Mouse (Mus musculus) limb, embryonic 12.5 days (tissue): ENCODE measurements around the gene Flot1. TPM values are rescaled to one million over a fixed set of nuclear protein-coding genes. Genes with fewer than 3 reads are reported as not detected.

Experiments
- ATAC-seq: fragments of 200-750 bp; cut with Nextera tagmentation; 2 replicates; pipeline ENCODE4 v1.8.0; 2017; ENCODE audit warnings: low read depth, moderate TSS enrichment; ENCODE audit not compliant: insufficient number of reproducible peaks, insufficient read depth, low FRiP score, low TSS enrichment
- H3K27ac ChIP-seq: fragments of 300-500 bp; sonication (generic); 2 replicates; pipeline ENCODE4 v1.5.1; 2016; ENCODE audit warnings: mild to moderate bottlenecking, moderate library complexity
- H3K27me3 ChIP-seq: fragments of 300-500 bp; sonication (generic); 2 replicates; pipeline ENCODE4 v1.6.1; 2016; ENCODE audit warnings: mild to moderate bottlenecking, moderate library complexity
- H3K36me3 ChIP-seq: fragments of 300-500 bp; sonication (generic); 2 replicates; pipeline ENCODE4 v1.6.1; 2016; ENCODE audit warnings: mild to moderate bottlenecking, moderate library complexity
- H3K4me1 ChIP-seq: fragments of 300-500 bp; sonication (generic); replicated peaks from 2 replicates; pipeline ENCODE4 v1.6.1; 2016
- H3K4me2 ChIP-seq: fragments of 300-500 bp; sonication (generic); 2 replicates; pipeline ENCODE4 v1.6.1; 2016; ENCODE audit warnings: mild to moderate bottlenecking, moderate library complexity
- H3K4me3 ChIP-seq: fragments of 300-500 bp; sonication (generic); replicated peaks from 2 replicates; pipeline ENCODE4 v1.5.1; 2016; ENCODE audit warnings: mild to moderate bottlenecking
- H3K9ac ChIP-seq: fragments of 300-500 bp; sonication (generic); replicated peaks from 2 replicates; pipeline ENCODE4 v1.6.1; 2016; ENCODE audit warnings: mild to moderate bottlenecking, moderate library complexity
- H3K9me3 ChIP-seq: fragments of 300-500 bp; sonication (generic); 2 replicates; pipeline ENCODE4 v1.6.1; 2016; ENCODE audit warnings: mild to moderate bottlenecking, moderate library complexity
- WGBS: fragments of 180-500 bp; shearing (Covaris S2); methylation state at CpG from one replicate; pipeline ENCODE4 v1.1.7; 2016; 5-methylcytosine and 5-hydroxymethylcytosine counted together
- polyA plus RNA-seq: library from polyadenylated mRNA; unstranded; fragments of >200 nt; fragmentation: Nextera tagmentation; extraction: Ambion mirVana; gene quantifications from 2 replicates; pipeline ENCODE4 v1.2.1, GENCODE M21; 2016

Gene Flot1
- polyA plus RNA-seq, 1 experiment from 2014 or later = 45.8 TPM

GRCm38 (mm10) chr17:35790933-35791332 lies 32.1 kb upstream of the Flot1 start:
- Histone ChIP-seq H3K27me3 (no peaks in the 10 kb centered on the region), H3K4me1 (no peaks in the 10 kb centered on the region), H3K27ac (no peak overlapping the region), H3K4me2 (no peak overlapping the region), H3K36me3 (no peaks in the 10 kb centered on the region), H3K9me3 (no peaks in the 10 kb centered on the region), H3K4me3 (no peak overlapping the region), H3K9ac (no peak overlapping the region)
- WGBS = 89% methylated on average over 4 of the region's 4 CpGs
- ATAC-seq = no peak

GRCm38 (mm10) chr17:35792837-35793236 lies 30.2 kb upstream of the Flot1 start:
- Histone ChIP-seq H3K4me1 (no peaks in the 10 kb centered on the region), H3K4me3 (no peak overlapping the region)
- WGBS = 86% methylated on average over 2 of the region's 2 CpGs

GRCm38 (mm10) chr17:35795099-35795498 lies 27.9 kb upstream of the Flot1 start:
- H3K27me3 ChIP-seq = no peaks in the 10 kb centered on the region
- H3K4me3 ChIP-seq = no peak overlapping the region
- H3K4me1 ChIP-seq = no peaks in the 10 kb centered on the region
- H3K36me3 ChIP-seq = no peaks in the 10 kb centered on the region
- H3K9ac ChIP-seq = no peak overlapping the region
- H3K27ac ChIP-seq = no peak overlapping the region
- 50% methylated on average over 2 of the region's 2 CpGs for WGBS
- no peak for ATAC-seq
- no peak overlapping the region for H3K4me2 ChIP-seq
- peaks cover 4% of the 10 kb centered on the region; the same call in 1 of the 2 replicates for H3K9me3 ChIP-seq

More at GRCm38 (mm10) chr17:35792837-35793236, 30.2 kb upstream of the Flot1 start:
- Histone ChIP-seq H3K27ac (no peak overlapping the region), H3K4me2 (no peak overlapping the region), H3K9me3 (no peaks in the 10 kb centered on the region), H3K27me3 (no peaks in the 10 kb centered on the region), H3K9ac (no peak overlapping the region), H3K36me3 (no peaks in the 10 kb centered on the region)
- no peak for ATAC-seq

- ATAC-seq = no peak
- peaks cover 4% of the 10 kb centered on the region; the same call in 1 of the 2 replicates for H3K9me3 ChIP-seq
- no peak overlapping the region for H3K4me3 ChIP-seq
- H3K27ac ChIP-seq = no peak overlapping the region
- H3K27me3 ChIP-seq = no peaks in the 10 kb centered on the region
- H3K9ac ChIP-seq = no peak overlapping the region
- 85% methylated on average over 6 of the region's 6 CpGs for WGBS
- H3K36me3 ChIP-seq = no peaks in the 10 kb centered on the region
- no peak overlapping the region for H3K4me2 ChIP-seq
- no peaks in the 10 kb centered on the region for H3K4me1 ChIP-seq
These were observed 27.4 kb upstream of the Flot1 start for GRCm38 (mm10) chr17:35795656-35796055.

- ATAC-seq = no peak
- no peak overlapping the region for H3K4me2 ChIP-seq
- H3K27ac ChIP-seq = no peak overlapping the region
- 76% methylated on average over 5 of the region's 5 CpGs for WGBS
- no peaks in the 10 kb centered on the region for H3K27me3 ChIP-seq
- no peaks in the 10 kb centered on the region for H3K4me1 ChIP-seq
- H3K9ac ChIP-seq = no peak overlapping the region
- no peaks in the 10 kb centered on the region for H3K36me3 ChIP-seq
- H3K4me3 ChIP-seq = no peak overlapping the region
- H3K9me3 ChIP-seq = peaks cover 4% of the 10 kb centered on the region; the same call in 1 of the 2 replicates
These were observed 26.2 kb upstream of the Flot1 start for GRCm38 (mm10) chr17:35796835-35797234.

GRCm38 (mm10) chr17:35800905-35801304 lies 22.1 kb upstream of the Flot1 start:
- Histone ChIP-seq H3K4me3 (no peak overlapping the region), H3K9ac (no peak overlapping the region), H3K36me3 (no peaks in the 10 kb centered on the region), H3K27ac (no peak overlapping the region), H3K9me3 (peaks cover 4% of the 10 kb centered on the region; the same call in 1 of the 2 replicates), H3K4me2 (no peak overlapping the region), H3K27me3 (no peaks in the 10 kb centered on the region), H3K4me1 (no peaks in the 10 kb centered on the region)
- no peak for ATAC-seq
- 79% methylated on average over 2 of the region's 2 CpGs for WGBS

- Histone ChIP-seq H3K4me3 (no peak overlapping the region), H3K27me3 (no peaks in the 10 kb centered on the region), H3K36me3 (no peaks in the 10 kb centered on the region), H3K4me2 (no peak overlapping the region), H3K9me3 (peaks cover 4% of the 10 kb centered on the region; the same call in 1 of the 2 replicates), H3K27ac (no peak overlapping the region), H3K4me1 (no peaks in the 10 kb centered on the region), H3K9ac (no peak overlapping the region)
- no peak for ATAC-seq
- WGBS = 78% methylated on average over 6 of the region's 6 CpGs
These were observed 20.0 kb upstream of the Flot1 start for GRCm38 (mm10) chr17:35803020-35803419.

- H3K9ac ChIP-seq = no peak overlapping the region
- WGBS = 82% methylated on average over 4 of the region's 4 CpGs
- no peaks in the 10 kb centered on the region for H3K4me1 ChIP-seq
- H3K36me3 ChIP-seq = no peaks in the 10 kb centered on the region
- no peaks in the 10 kb centered on the region for H3K9me3 ChIP-seq
- no peak overlapping the region for H3K4me3 ChIP-seq
- H3K27ac ChIP-seq = no peak overlapping the region
- H3K27me3 ChIP-seq = no peaks in the 10 kb centered on the region
- no peak for ATAC-seq
- H3K4me2 ChIP-seq = no peak overlapping the region
These were observed 19.1 kb upstream of the Flot1 start for GRCm38 (mm10) chr17:35803858-35804399.

- H3K9ac ChIP-seq = no peak overlapping the region
- no peak overlapping the region for H3K4me2 ChIP-seq
- no peak for ATAC-seq
- no peaks in the 10 kb centered on the region for H3K36me3 ChIP-seq
- no peaks in the 10 kb centered on the region for H3K27me3 ChIP-seq
- peaks cover 4% of the 10 kb centered on the region; the same call in 1 of the 2 replicates for H3K4me1 ChIP-seq
- H3K9me3 ChIP-seq = no peaks in the 10 kb centered on the region
- WGBS = 72% methylated on average over 9 of the region's 9 CpGs
- H3K27ac ChIP-seq = no peak overlapping the region
- H3K4me3 ChIP-seq = no peak overlapping the region
These were observed 15.0 kb upstream of the Flot1 start for GRCm38 (mm10) chr17:35808073-35808472.

- no peak overlapping the region for H3K4me3 ChIP-seq
- ATAC-seq = no peak
- no peaks in the 10 kb centered on the region for H3K36me3 ChIP-seq
- no peak overlapping the region for H3K27ac ChIP-seq
- no peaks in the 10 kb centered on the region for H3K27me3 ChIP-seq
- WGBS = 87% methylated on average over 11 of the region's 11 CpGs
- H3K9me3 ChIP-seq = no peaks in the 10 kb centered on the region
- H3K4me2 ChIP-seq = no peak overlapping the region
- H3K9ac ChIP-seq = no peak overlapping the region
- H3K4me1 ChIP-seq = peaks cover 9% of the 10 kb centered on the region
These were observed 13.6 kb upstream of the Flot1 start for GRCm38 (mm10) chr17:35809395-35809794.

GRCm38 (mm10) chr17:35810900-35811648 lies 12.0 kb upstream of the Flot1 start:
- Histone ChIP-seq H3K4me2 (no peak overlapping the region), H3K9ac (no peak overlapping the region), H3K4me3 (no peak overlapping the region), H3K9me3 (no peaks in the 10 kb centered on the region), H3K36me3 (no peaks in the 10 kb centered on the region), H3K27me3 (no peaks in the 10 kb centered on the region), H3K27ac (no peak overlapping the region), H3K4me1 (peaks cover 10% of the 10 kb centered on the region)
- ATAC-seq = no peak
- WGBS = 86% methylated on average over 5 of the region's 5 CpGs
